Mouse (Mus musculus): Measurements from ENCODE around the gene Gabpb1.
A peak's percentile ranks its signal among the peaks of the same experiment; 100 is the strongest.

Gene Gabpb1

DNA sequence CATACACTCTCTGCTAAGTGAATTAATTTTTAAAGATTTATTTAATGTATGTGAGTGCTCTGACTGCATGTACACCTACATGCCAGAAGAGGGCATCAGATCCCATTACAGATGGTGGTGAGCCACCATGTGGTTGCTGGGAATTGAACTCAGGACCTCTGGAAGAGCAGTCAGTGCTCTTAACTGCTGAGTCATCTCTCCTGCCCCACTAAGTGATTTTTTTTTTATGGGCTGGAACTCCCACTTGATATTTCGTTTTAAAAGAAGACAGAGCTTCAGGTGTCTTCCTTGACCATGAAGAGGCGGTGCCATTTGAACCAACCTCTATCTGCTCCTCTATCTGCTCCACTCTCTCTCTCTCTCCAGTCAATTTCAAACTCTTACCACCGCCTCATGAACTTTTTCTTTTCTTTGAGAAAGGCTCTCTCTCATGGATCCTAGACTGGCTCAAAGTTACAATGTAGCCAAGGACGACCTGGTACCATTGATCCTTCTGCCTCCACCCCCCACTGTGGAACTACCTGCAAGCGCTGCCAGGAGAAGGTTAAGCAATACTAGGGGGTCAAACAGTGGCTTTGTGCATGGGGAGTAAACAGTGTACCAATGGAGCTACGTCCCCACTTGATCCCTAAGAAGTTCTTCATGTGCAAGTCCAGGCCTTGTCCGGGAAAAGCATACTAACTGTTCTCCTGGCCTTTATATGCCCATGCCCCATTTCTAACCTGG, 79.6 kb downstream of the Gabpb1 start:
- no peak for DNase-seq (ENCODE audit: extremely low spot score, low read depth, low spot score)

DNA sequence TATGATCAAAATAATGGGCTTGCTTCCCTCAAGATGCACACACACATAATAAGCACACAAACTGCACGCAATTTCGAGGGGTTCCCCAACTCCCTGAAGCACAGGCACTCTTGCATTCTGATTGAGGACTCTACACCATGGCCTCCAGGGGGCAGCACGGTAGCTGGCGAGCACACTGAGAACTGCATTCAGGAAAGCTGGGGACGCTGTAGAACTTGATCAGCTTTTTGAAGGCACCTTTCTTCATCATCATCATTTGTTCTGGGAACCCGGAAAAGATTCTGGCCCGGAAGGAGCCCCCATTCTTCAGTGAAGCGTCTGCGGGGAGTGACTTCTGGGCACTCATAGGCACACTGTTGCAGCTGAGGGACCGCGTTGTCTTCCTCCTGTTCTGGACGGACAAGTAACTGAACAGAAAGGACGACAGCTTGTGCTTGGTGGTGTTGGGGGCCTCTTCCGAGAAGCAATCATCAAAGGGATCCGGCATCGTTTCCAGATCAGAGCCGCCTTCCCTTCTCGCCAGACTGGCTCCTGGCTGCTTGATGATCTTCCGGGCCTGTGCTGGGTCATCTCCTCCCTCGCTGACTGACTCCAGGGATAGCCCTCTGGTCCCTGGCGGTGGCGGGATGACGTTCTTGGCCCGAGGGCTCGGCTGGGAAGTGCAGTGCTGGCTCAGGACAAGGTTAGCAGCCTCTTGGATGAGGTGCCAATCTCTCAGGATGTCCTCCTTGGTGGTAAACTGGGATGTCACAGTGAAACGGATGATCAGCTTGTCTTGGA, 82.1 kb downstream of the Gabpb1 start:
- DNase-seq (ENCODE audit: extremely low spot score, low read depth, low spot score), result peak; percentile 12

GRCm38 (mm10) chr2:126591304-126591703, 84.8 kb downstream of the Gabpb1 start:
- no peak for DNase-seq (ENCODE audit: extremely low spot score, low read depth, low spot score)

- no peak for DNase-seq (ENCODE audit: extremely low spot score, low read depth, low spot score)
Measured at GRCm38 (mm10) chr2:126587468-126587867, 88.7 kb downstream of the Gabpb1 start.

DNA sequence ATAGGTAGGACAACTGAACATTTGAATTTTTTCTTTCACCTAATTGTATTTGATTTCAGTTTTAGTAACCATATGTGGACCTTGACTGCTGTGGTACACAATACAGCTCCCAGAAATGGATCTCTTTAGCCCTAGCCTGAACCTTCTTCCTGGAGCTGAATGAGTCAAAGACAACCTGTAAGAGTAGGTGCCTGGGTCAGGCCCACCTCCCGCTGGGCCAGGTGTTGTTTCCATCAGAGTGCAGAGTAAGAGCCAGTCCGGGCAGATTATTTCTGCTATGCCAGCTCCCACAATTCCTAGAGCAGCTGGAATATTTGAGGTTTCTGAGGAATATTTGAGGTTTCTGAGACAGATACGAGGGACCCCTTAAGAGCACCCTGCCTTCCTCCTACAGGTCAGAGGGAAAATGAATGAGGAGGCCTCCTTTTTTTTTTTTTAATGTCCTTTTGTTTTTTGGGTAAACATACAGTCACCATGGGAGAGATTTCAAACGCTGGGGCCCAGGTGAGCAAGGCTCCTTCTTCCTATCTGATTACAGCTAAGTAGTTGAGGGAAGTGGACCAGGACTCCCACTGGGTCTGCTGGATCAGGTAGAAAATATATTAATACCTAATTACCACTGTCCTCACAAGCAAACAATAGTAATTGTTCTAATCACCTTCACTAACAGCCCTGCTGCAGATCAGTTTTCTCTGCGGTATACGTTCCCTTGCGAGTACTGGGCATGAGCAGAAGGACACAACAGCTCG, 91.3 kb downstream of the Gabpb1 start:
- DNase-seq (ENCODE audit: extremely low spot score, low read depth, low spot score), result no peak

DNA sequence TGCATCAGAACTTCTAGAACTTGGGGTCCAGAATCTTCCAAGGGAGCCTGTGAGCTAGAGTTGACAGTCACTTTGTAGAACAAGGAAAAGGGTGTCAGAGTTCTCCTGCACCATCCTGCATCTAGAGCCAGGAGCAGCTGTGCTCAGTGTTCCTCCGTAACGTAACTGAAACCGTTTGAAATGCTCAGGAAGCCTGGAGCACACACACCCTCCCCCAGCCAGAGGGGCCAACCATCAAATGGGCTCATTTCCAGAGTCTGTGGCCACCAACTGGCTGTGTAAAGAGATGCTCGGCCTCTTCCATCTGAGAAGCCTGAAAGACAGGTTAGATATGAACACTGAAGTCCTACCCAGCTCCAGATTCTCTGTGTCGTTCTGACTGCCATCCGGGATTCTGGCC, 92.2 kb downstream of the Gabpb1 start:
- no peak for DNase-seq (ENCODE audit: extremely low spot score, low read depth, low spot score)

- DNase-seq (ENCODE audit: extremely low spot score, low read depth, low spot score), result no peak
Measured at GRCm38 (mm10) chr2:126579282-126579681, 96.9 kb downstream of the Gabpb1 start.

Measured in hindlimb bud, embryonic 11.5 days (tissue).